Mouse (Mus musculus): ENCODE measurements at regions not wholly inside any gene's neighbourhood (a gene's known extent, or its start where the extent isn't known, plus 50 kb on each side); places are given as distances from the start of the nearest gene placed in this dataset.

- TF ChIP-seq POLR2A (IDR thresholded peaks at IDR 0.05; ENCODE audit: borderline replicate concordance, low read depth, low read length) (no peak), CTCF (IDR thresholded peaks at IDR 0.05; ENCODE audit: low read depth, low read length) (no peak)
Measured at GRCm38 (mm10) chr2:21037181-21037580, 68.5 kb upstream of the Arhgap21 start.

Data from bone marrow macrophage, adult 2 months (primary cell).